Mouse (Mus musculus) hindbrain, postnatal 0 days (tissue): Measurements from ENCODE around the gene Dot1l. TPM values are rescaled to one million over a fixed set of nuclear protein-coding genes. Genes with fewer than 3 reads are reported as not detected.
"Not testable (repeated sequence)": the region's sequence is repeated elsewhere in the genome, so short reads cannot be mapped to it uniquely, and the experiment has no call there.

ENCODE experiments used
- ATAC-seq: fragments of 200-750 bp; cut with Nextera tagmentation; 2 replicates; pipeline ENCODE4 v1.8.0; 2017; ENCODE audit warnings: mild to moderate bottlenecking, moderate TSS enrichment, moderate library complexity
- DNase-seq: peaks from one replicate; pipeline ENCODE4 v3.0.0-alpha.2; 2015; ENCODE audit warnings: low spot score
- H3K27ac ChIP-seq: fragments of 300-500 bp; sonication (generic); 2 replicates; pipeline ENCODE4 v1.5.1; 2014; ENCODE audit warnings: mild to moderate bottlenecking
- H3K27me3 ChIP-seq: fragments of 300-500 bp; sonication (generic); 2 replicates; pipeline ENCODE4 v1.6.1; 2014; ENCODE audit warnings: low read length, mixed read lengths; ENCODE audit not compliant: insufficient read depth
- H3K36me3 ChIP-seq: fragments of 300-500 bp; sonication (generic); 2 replicates; pipeline ENCODE4 v1.6.1; 2014; ENCODE audit warnings: low read length, mixed read lengths; ENCODE audit not compliant: insufficient read depth
- H3K4me1 ChIP-seq: fragments of 300-500 bp; sonication (generic); 2 replicates; pipeline ENCODE4 v1.6.1; 2014; ENCODE audit warnings: antibody characterized with exemption, low read length, mixed read lengths; ENCODE audit not compliant: insufficient read depth
- H3K4me2 ChIP-seq: fragments of 300-500 bp; sonication (generic); 2 replicates; pipeline ENCODE4 v1.6.1; 2014; ENCODE audit warnings: low read depth, mild to moderate bottlenecking, low read length, moderate library complexity, mixed read lengths
- H3K4me3 ChIP-seq: fragments of 300-500 bp; sonication (generic); 2 replicates; pipeline ENCODE4 v1.5.1; 2014; ENCODE audit warnings: low read length
- H3K9ac ChIP-seq: fragments of 300-500 bp; sonication (generic); replicated peaks from 2 replicates; pipeline ENCODE4 v1.6.1; 2014; ENCODE audit warnings: mild to moderate bottlenecking, low read length, moderate library complexity, mixed read lengths
- H3K9me3 ChIP-seq: fragments of 300-500 bp; sonication (generic); 2 replicates; pipeline ENCODE4 v1.6.1; 2016; ENCODE audit warnings: low read length, mixed read lengths
- CTCF ChIP-seq: IDR thresholded peaks from 2 replicates; pipeline ENCODE4 v1.5.1; 2016; ENCODE audit warnings: antibody characterized with exemption, control low read depth, low read depth
- WGBS: fragments of 180-500 bp; shearing (Covaris S2); extraction: QIAGEN DNeasy Blood & Tissue Kit; methylation state at CpG from one replicate; pipeline ENCODE4 v1.1.7; 2014; 5-methylcytosine and 5-hydroxymethylcytosine counted together
- polyA plus RNA-seq: library from polyadenylated mRNA; unstranded; fragments of >200 nt; fragmentation: Nextera tagmentation; extraction: Ambion mirVana; gene quantifications from 2 replicates; pipeline ENCODE4 v1.2.1, GENCODE M21; 2015
- total RNA-seq: library from RNA; depleted of rRNA; stranded (reverse); fragments of >200 nt; gene quantifications from 2 replicates; pipeline ENCODE4 v1.2.3, GENCODE M21; 2014

Gene Dot1l
- total and polyA plus RNA-seq, 2 experiments from 2014 or later = 12.6 to 27.2 TPM

- H3K36me3 ChIP-seq = peaks cover 14% of the 10 kb centered on the region
- H3K9me3 ChIP-seq = no peaks in the 10 kb centered on the region
- H3K4me3 ChIP-seq = peak overlapping the region; percentile 8; the same call in 1 of the 2 replicates
- DNase-seq (no peak), ATAC-seq (no peak)
- peaks cover 5% of the 10 kb centered on the region; the same call in 1 of the 2 replicates for H3K27me3 ChIP-seq
- WGBS = 17% methylated on average over 39 of the region's 40 CpGs
- 0 out of 2 replicates have a peak overlapping the region, but pooled peaks have one; percentile 79 for H3K27ac ChIP-seq
- 0 out of 2 replicates have a peak overlapping the region, but pooled peaks have one; percentile 3 for H3K9ac ChIP-seq
- peak overlapping the region; percentile 81 for H3K4me2 ChIP-seq
- TF ChIP-seq CTCF = no peak
- peaks cover 21% of the 10 kb centered on the region for H3K4me1 ChIP-seq
Observed at GRCm38 (mm10) chr10:80808099-80808984, 53.3 kb downstream of the Dot1l start.

- no peak for DNase-seq
- Histone ChIP-seq H3K4me1 (peaks cover 21% of the 10 kb centered on the region), H3K27me3 (peaks cover 5% of the 10 kb centered on the region; the same call in 1 of the 2 replicates), H3K9me3 (no peaks in the 10 kb centered on the region), H3K27ac (no peak overlapping the region), H3K4me2 (peak overlapping the region; percentile 81), H3K9ac (0 out of 2 replicates have a peak overlapping the region, but pooled peaks have one; percentile 3), H3K4me3 (peak overlapping the region; percentile 8; the same call in 1 of the 2 replicates), H3K36me3 (peaks cover 8% of the 10 kb centered on the region; the same call in 1 of the 2 replicates)
- 10% methylated on average over 17 of the region's 18 CpGs for WGBS
- no peak for TF ChIP-seq CTCF
- no peak for ATAC-seq
Observed at GRCm38 (mm10) chr10:80808985-80809632, 54.1 kb downstream of the Dot1l start.

- no peak overlapping the region for H3K9ac ChIP-seq
- no peak for DNase-seq
- no peak for ATAC-seq
- no peak for TF ChIP-seq CTCF
- H3K36me3 ChIP-seq = no peaks in the 10 kb centered on the region
- H3K9me3 ChIP-seq = no peaks in the 10 kb centered on the region
- peaks cover 21% of the 10 kb centered on the region for H3K4me1 ChIP-seq
- no peak overlapping the region for H3K4me3 ChIP-seq
- 0 out of 2 replicates have a peak overlapping the region, but pooled peaks have one; percentile 23 for H3K4me2 ChIP-seq
- H3K27me3 ChIP-seq = peaks cover 5% of the 10 kb centered on the region; the same call in 1 of the 2 replicates
- WGBS = 7% methylated on average over 15 of the region's 20 CpGs
- H3K27ac ChIP-seq = no peak overlapping the region
Observed at GRCm38 (mm10) chr10:80810084-80810483, 55.1 kb downstream of the Dot1l start.

DNA sequence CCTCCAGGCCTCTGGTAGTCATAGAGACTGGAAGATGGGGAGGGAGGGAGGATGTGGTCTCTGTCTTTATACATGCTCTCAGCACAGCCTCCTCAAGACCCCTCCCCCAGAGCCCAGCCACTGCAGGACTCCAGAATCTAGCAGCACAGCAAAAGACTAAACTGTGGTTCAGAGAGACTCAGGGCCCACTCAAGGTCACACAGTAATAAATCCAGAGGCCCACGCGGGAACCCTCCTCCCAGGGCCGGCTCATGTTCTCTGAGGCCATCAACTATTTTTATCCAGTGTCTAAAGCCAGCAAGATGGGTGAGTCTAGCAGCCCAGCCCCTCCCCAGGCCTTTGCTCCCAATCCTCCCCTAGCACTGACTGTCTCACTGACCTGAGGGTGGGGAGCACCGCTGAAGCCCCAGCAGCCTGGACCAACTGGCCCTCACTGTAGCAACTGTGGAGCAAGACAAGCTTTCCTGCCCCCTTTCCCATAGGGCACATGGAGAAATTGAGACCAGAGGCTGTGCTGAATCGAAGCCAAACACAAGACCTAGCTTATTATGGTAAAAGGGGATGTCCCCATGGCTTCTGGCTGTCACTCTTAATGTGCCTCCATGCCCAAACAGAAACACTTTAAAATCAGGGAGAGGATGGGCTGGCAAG is 57.5 kb downstream of the Dot1l start:
- no peak overlapping the region for H3K9ac ChIP-seq
- no peak overlapping the region for H3K27ac ChIP-seq
- H3K4me2 ChIP-seq = no peak overlapping the region
- WGBS = 69% methylated on average over 5 of the region's 5 CpGs
- DNase-seq = no peak
- H3K4me1 ChIP-seq = peaks cover 14% of the 10 kb centered on the region; the same call in 1 of the 2 replicates
- H3K27me3 ChIP-seq = peaks cover 5% of the 10 kb centered on the region; the same call in 1 of the 2 replicates
- no peak for TF ChIP-seq CTCF
- H3K4me3 ChIP-seq = no peak overlapping the region
- no peaks in the 10 kb centered on the region for H3K9me3 ChIP-seq
- no peak for ATAC-seq
- no peaks in the 10 kb centered on the region for H3K36me3 ChIP-seq

DNA sequence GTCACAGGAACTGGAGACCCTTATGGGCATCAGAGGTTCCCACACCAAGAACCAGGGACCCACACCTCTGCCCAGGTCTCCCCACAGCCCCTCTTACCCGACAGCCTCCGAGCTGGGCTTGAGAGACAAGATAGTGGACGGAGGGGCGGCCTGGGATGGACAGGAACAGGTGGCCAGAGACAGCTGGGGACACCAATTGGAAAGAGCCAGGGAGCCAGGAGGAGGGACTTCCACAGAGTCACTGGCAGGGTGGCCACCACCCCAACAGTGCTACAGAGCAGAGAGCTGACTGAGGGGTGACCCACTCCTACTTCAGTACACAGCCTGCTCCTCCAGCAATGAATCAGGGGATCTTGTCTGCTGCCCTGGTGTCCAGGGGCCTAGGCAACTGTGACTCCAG is 58.4 kb downstream of the Dot1l start, which contains the start of gene Jsrp1:
Jsrp1 (minus strand) TSS at position 133 of the 400 bp plus-strand sequence.
- ATAC-seq = no peak
- H3K9me3 ChIP-seq = no peaks in the 10 kb centered on the region
- H3K36me3 ChIP-seq = no peaks in the 10 kb centered on the region
- 64% methylated on average over 4 of the region's 4 CpGs for WGBS
- no peak within 1 kb of the TSS for H3K4me2 ChIP-seq
- DNase-seq = no peak
- no peak within 1 kb of the TSS for H3K9ac ChIP-seq
- H3K27ac ChIP-seq = no peak within 1 kb of the TSS
- peaks cover 5% of the 10 kb centered on the region; the same call in 1 of the 2 replicates for H3K27me3 ChIP-seq
- H3K4me1 ChIP-seq = peaks cover 14% of the 10 kb centered on the region; the same call in 1 of the 2 replicates
- H3K4me3 ChIP-seq = no peak within 1 kb of the TSS
- TF ChIP-seq CTCF = no peak

DNA sequence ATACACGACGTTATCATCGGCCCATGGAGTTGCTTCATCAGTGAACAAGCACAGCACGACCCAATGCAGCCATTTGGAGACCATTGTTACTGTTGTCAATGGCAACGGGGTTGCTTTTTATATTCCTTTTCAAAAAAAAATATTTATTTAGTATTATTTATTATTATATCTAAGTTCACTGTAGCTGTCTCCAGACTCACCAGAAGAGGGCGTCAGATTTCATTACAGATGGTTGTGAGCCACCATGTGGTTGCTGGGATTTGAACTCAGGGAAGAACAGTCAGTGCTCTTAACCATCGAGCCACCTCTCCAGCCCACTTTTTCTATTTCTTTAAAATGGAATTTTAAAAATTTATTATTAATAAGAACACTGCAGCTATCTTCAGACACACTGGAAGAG is 59.8 kb downstream of the Dot1l start:
- no peak for DNase-seq
- H3K27ac ChIP-seq = no peak overlapping the region
- H3K4me3 ChIP-seq = no peak overlapping the region
- H3K9ac ChIP-seq = no peak overlapping the region
- H3K27me3 ChIP-seq = peaks cover 5% of the 10 kb centered on the region; the same call in 1 of the 2 replicates
- H3K4me2 ChIP-seq = no peak overlapping the region
- no peak for ATAC-seq
- no peaks in the 10 kb centered on the region for H3K9me3 ChIP-seq
- H3K4me1 ChIP-seq = peaks cover 4% of the 10 kb centered on the region; the same call in 1 of the 2 replicates
- no peaks in the 10 kb centered on the region for H3K36me3 ChIP-seq
- WGBS = 61% methylated on average over 7 of the region's 7 CpGs
- 0 out of 2 replicates have a peak, but pooled peaks have one; percentile 5 for TF ChIP-seq CTCF

- whole genome bisulfite sequencing = 81% methylated on average over 3 of the region's 3 CpGs
- not testable (repeated sequence) for H3K4me1 ChIP-seq, H3K9me3 ChIP-seq
Observed at GRCm38 (mm10) chr10:80816303-80816702, 61.3 kb downstream of the Dot1l start.

More at GRCm38 (mm10) chr10:80816303-80816702, 61.3 kb downstream of the Dot1l start:
- not testable (repeated sequence) for H3K27me3 ChIP-seq, H3K27ac ChIP-seq, H3K4me2 ChIP-seq, H3K9ac ChIP-seq, H3K4me3 ChIP-seq, H3K36me3 ChIP-seq, DNase-seq, ATAC-seq
